Mouse (Mus musculus) stomach, embryonic 14.5 days (tissue): Measurements from ENCODE around the gene Rbm25. TPM values are rescaled to one million over a fixed set of nuclear protein-coding genes. Genes with fewer than 3 reads are reported as not detected.
A peak's percentile ranks its signal among the peaks of the same experiment; 100 is the strongest.
"Not testable (repeated sequence)": the region's sequence is repeated elsewhere in the genome, so short reads cannot be mapped to it uniquely, and the experiment has no call there.

Experiments
- ATAC-seq: fragments of 200-750 bp; cut with Nextera tagmentation; 2 replicates; pipeline ENCODE4 v1.8.0; 2017; ENCODE audit warnings: low read depth, moderate TSS enrichment; ENCODE audit not compliant: insufficient number of reproducible peaks, insufficient read depth, low FRiP score
- H3K27ac ChIP-seq: fragments of 300-500 bp; sonication (generic); 2 replicates; pipeline ENCODE4 v1.5.1; 2014; ENCODE audit warnings: mild to moderate bottlenecking, low read length, moderate library complexity, mixed read lengths
- H3K27me3 ChIP-seq: fragments of 300-500 bp; sonication (generic); 2 replicates; pipeline ENCODE4 v1.6.1; 2014; ENCODE audit warnings: low read length, control low read depth, mixed read lengths; ENCODE audit not compliant: control insufficient read depth, insufficient read depth
- H3K36me3 ChIP-seq: fragments of 300-500 bp; sonication (generic); 2 replicates; pipeline ENCODE4 v1.6.1; 2014; ENCODE audit warnings: mild to moderate bottlenecking, control low read depth, low read length, moderate library complexity, mixed read lengths; ENCODE audit not compliant: control insufficient read depth, insufficient read depth
- H3K4me1 ChIP-seq: fragments of 300-500 bp; sonication (generic); 2 replicates; pipeline ENCODE4 v1.6.1; 2014; ENCODE audit warnings: low read length, control low read depth, mixed read lengths; ENCODE audit not compliant: control insufficient read depth, insufficient read depth
- H3K4me2 ChIP-seq: fragments of 300-500 bp; sonication (generic); replicated peaks from 2 replicates; pipeline ENCODE4 v1.6.1; 2014; ENCODE audit warnings: low read depth, low read length, control low read depth
- H3K4me3 ChIP-seq: fragments of 300-500 bp; sonication (generic); 2 replicates; pipeline ENCODE4 v1.5.1; 2014; ENCODE audit warnings: low read depth, low read length, control low read depth
- H3K9ac ChIP-seq: fragments of 300-500 bp; sonication (generic); replicated peaks from 2 replicates; pipeline ENCODE4 v1.6.1; 2014; ENCODE audit warnings: low read depth, mild to moderate bottlenecking, control low read depth, low read length, moderate library complexity, mixed read lengths
- H3K9me3 ChIP-seq: fragments of 300-500 bp; sonication (generic); 2 replicates; pipeline ENCODE4 v1.6.1; 2016; ENCODE audit warnings: low read depth, low read length, control low read depth; ENCODE audit not compliant: control insufficient read depth
- WGBS: fragments of 180-500 bp; shearing (Covaris S2); extraction: QIAGEN DNeasy Blood & Tissue Kit; methylation state at CpG from one replicate; pipeline ENCODE4 v1.1.7; 2014; 5-methylcytosine and 5-hydroxymethylcytosine counted together
- polyA plus RNA-seq: library from polyadenylated mRNA; unstranded; fragments of >200 nt; fragmentation: Nextera tagmentation; extraction: Ambion mirVana; gene quantifications from 2 replicates; pipeline ENCODE4 v1.2.1, GENCODE M21; 2014

Gene Rbm25
- 258 and 285 TPM in 2 replicates for polyA plus RNA-seq

DNA sequence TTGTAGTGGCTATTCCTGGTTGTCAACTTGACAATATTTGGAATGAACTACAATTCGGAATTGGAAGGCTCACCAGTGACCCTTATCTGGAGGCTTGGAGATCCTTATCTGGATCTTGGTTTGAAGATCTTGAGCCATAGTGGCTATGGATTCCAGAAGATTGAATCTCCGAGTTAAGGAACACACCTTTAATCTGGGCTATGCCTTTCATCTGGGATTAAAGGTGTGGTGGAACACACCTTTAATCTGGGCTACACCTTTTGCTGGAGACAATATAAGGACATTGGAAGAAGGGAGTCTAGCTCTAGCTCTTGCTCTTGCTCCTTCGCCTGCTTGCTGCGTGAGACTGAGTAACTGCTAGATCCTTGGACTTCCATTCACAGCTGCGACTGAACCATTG, at the start of gene Rbm25:
Gene Rbm25 (plus strand): TSS at position 301 of the 400 bp plus-strand sequence.
- peak within 1 kb of the TSS; percentile 97 for H3K27ac ChIP-seq
- H3K9ac ChIP-seq, result peak within 1 kb of the TSS; percentile 96
- not testable (repeated sequence) for ATAC-seq, H3K9me3 ChIP-seq, H3K4me1 ChIP-seq, H3K36me3 ChIP-seq, H3K27me3 ChIP-seq
- peak within 1 kb of the TSS; percentile 99 for H3K4me3 ChIP-seq
- H3K4me2 ChIP-seq, result peak within 1 kb of the TSS; percentile 59
- no CpG with 5 or more reads among the region's 5 CpGs for WGBS

DNA sequence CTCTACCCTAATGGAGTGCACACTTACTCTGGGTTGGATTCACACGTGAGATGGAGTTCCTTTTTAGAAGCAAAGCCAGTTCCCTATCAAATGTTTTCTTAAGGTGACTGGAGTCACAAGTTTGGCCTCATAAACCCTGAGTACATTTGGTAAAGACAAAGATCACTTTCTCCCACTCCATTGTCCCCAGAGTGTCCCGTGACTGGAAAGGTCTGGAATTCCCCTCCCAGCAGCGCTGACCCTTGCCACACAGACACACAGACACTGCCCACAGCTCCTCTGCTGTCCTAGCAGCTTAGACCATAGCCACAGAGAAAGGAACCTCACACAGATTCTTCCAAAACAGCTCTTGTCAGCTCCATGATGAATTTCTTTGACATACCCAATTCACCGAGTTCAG, 48.9 kb upstream of the Rbm25 start:
- no peaks in the 10 kb centered on the region for H3K9me3 ChIP-seq
- peaks cover 12% of the 10 kb centered on the region for H3K36me3 ChIP-seq
- 58% methylated on average over 4 of the region's 4 CpGs for WGBS
- H3K4me3 ChIP-seq, result no peak overlapping the region
- H3K27me3 ChIP-seq, result no peaks in the 10 kb centered on the region
- H3K27ac ChIP-seq, result no peak overlapping the region
- no peak for ATAC-seq
- no peak overlapping the region for H3K4me2 ChIP-seq
- no peak overlapping the region for H3K9ac ChIP-seq
- no peaks in the 10 kb centered on the region for H3K4me1 ChIP-seq

GRCm38 (mm10) chr12:83582747-83583146, 48.3 kb upstream of the Rbm25 start:
- 83% methylated on average over 4 of the region's 4 CpGs for WGBS
- no peaks in the 10 kb centered on the region for H3K4me1 ChIP-seq
- H3K27me3 ChIP-seq, result no peaks in the 10 kb centered on the region
- peaks cover 17% of the 10 kb centered on the region for H3K36me3 ChIP-seq
- no peak overlapping the region for H3K4me2 ChIP-seq
- no peak overlapping the region for H3K27ac ChIP-seq
- no peak overlapping the region for H3K9ac ChIP-seq
- H3K4me3 ChIP-seq, result no peak overlapping the region
- no peaks in the 10 kb centered on the region for H3K9me3 ChIP-seq
- no peak for ATAC-seq

DNA sequence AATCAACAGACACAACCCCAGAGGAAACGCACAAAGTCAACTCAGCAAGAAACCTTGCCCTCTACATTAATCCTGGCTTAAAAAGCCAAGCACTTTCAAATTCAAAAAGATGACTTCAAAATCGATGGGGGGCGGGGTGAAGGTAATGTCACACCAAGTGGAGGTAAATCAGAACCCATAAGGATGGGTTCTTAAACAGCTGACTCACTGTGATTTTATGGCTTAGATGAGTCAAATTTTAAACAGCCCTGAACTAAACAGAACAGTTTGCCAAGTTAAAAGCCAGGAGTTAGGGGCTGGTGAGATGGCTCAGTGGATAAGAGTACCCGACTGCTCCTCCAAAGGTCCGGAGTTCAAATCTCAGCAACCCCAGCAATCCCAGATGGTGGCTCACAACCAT, 44.4 kb upstream of the Rbm25 start:
- ATAC-seq, result no peak
- H3K9ac ChIP-seq, result no peak overlapping the region
- no peaks in the 10 kb centered on the region for H3K27me3 ChIP-seq
- 93% methylated on average over 5 of the region's 5 CpGs for WGBS
- H3K9me3 ChIP-seq, result no peaks in the 10 kb centered on the region
- no peak overlapping the region for H3K27ac ChIP-seq
- no peak overlapping the region for H3K4me3 ChIP-seq
- no peak overlapping the region for H3K4me2 ChIP-seq
- H3K36me3 ChIP-seq, result peaks cover 31% of the 10 kb centered on the region
- no peaks in the 10 kb centered on the region for H3K4me1 ChIP-seq

- WGBS, result 87% methylated on average over 8 of the region's 8 CpGs
- Histone ChIP-seq H3K27ac (no peak overlapping the region), H3K36me3 (peaks cover 47% of the 10 kb centered on the region), H3K4me2 (no peak overlapping the region), H3K9ac (no peak overlapping the region), H3K27me3 (no peaks in the 10 kb centered on the region), H3K4me3 (no peak overlapping the region), H3K9me3 (no peaks in the 10 kb centered on the region), H3K4me1 (no peaks in the 10 kb centered on the region)
- no peak for ATAC-seq
Measured at GRCm38 (mm10) chr12:83591754-83592501, 39.1 kb upstream of the Rbm25 start.

DNA sequence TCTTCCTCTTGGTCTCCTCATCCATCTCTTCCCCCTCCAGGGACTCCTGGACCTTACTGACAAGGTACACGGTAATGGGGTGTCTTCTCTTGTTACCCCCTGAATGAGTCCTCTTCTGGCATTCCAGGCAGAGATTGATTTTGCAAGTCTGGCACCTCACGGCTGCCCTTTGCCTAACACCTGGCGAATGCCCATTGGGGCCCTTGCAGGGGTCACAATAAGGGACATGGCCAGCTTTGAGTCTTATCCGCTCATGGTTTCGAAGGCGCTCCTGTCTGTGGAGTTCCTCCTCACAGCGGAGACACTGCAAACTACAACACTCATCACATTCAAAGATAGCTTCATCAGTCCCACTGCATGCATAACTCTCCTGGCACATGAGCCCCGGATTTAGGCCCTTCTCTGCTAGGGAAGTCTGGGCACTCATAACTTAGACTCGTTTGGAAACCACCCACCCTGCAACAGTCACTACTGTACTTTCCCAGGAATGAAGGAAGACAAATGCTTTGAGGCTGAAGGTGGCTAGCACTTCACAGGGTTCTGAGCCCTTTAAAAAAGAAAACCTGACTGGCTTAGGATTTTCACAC, 36.5 kb upstream of the Rbm25 start:
- no peaks in the 10 kb centered on the region for H3K9me3 ChIP-seq
- H3K27me3 ChIP-seq, result no peaks in the 10 kb centered on the region
- H3K4me3 ChIP-seq, result no peak overlapping the region
- H3K4me2 ChIP-seq, result no peak overlapping the region
- no peak for ATAC-seq
- H3K9ac ChIP-seq, result no peak overlapping the region
- WGBS, result 82% methylated on average over 9 of the region's 9 CpGs
- H3K36me3 ChIP-seq, result peaks cover 33% of the 10 kb centered on the region
- H3K27ac ChIP-seq, result no peak overlapping the region
- H3K4me1 ChIP-seq, result no peaks in the 10 kb centered on the region

DNA sequence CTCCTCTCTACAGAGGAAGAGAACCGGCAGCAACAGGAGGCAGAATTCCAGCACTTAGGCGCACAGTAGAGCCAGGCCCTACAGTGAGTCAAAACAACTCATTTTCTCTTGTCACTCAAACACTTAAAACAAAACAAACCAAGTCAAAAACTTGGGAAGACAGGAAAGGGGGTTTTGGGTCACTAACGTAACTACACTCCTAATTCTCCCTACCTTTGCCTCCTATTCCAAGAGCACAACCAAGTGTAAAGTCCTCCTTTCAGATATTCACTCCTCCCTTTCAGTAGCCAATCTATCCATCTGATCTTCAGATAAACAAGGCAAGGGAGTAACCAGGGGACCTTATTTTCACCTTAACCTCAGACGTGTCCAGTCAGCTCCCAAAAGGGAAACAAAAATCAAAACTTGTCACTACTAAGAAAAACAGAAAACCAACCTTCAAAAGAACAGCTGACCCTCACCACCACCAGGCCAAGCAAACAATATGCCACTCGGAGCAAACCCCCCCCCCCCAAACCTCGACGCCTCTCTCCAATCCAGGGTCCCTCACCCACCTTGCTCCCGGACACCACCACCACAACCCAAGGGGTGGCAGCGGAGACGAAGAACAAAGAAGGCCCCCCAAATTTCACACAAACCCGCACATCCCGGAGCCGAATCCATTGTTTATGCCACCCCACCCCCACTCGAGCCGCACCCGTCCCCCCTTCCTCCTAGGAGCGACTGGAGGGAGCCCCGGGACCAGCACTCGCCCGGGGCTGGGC, 34.7 kb upstream of the Rbm25 start:
- Histone ChIP-seq H3K36me3 (peaks cover 25% of the 10 kb centered on the region), H3K9me3 (no peaks in the 10 kb centered on the region), H3K9ac (peak overlapping the region; percentile 90), H3K4me3 (peak overlapping the region; percentile 94), H3K4me2 (peak overlapping the region; percentile 64), H3K4me1 (no peaks in the 10 kb centered on the region), H3K27me3 (no peaks in the 10 kb centered on the region), H3K27ac (peak overlapping the region; percentile 80)
- 2% methylated on average over 20 of the region's 20 CpGs for WGBS
- 0 out of 2 replicates have a peak, but pooled peaks have one; percentile 3 for ATAC-seq

GRCm38 (mm10) chr12:83597025-83597501, 34.0 kb upstream of the Rbm25 start, which contains the start of gene Zfyve1:
TSS of gene Zfyve1 (minus strand) at chr12:83597222.
- peak within 1 kb of the TSS; percentile 80 for H3K27ac ChIP-seq
- H3K4me3 ChIP-seq, result peak within 1 kb of the TSS; percentile 94
- ATAC-seq, result peak; percentile 98
- no peaks in the 10 kb centered on the region for H3K27me3 ChIP-seq
- peaks cover 19% of the 10 kb centered on the region for H3K36me3 ChIP-seq
- no peaks in the 10 kb centered on the region for H3K9me3 ChIP-seq
- WGBS, result 1% methylated on average over 28 of the region's 28 CpGs
- H3K9ac ChIP-seq, result peak within 1 kb of the TSS; percentile 90
- no peaks in the 10 kb centered on the region for H3K4me1 ChIP-seq
- peak within 1 kb of the TSS; percentile 64 for H3K4me2 ChIP-seq
